ENCODE assay signal across 20 mouse cellular contexts in genomic region chr16:18173788-18174187, GRCm38 (mm10). TPM values are rescaled to one million over a fixed set of nuclear protein-coding genes. Genes with fewer than 3 reads are reported as not detected.
DNase-seq lines count a peak whose midpoint lies in the region; TF ChIP-seq lines count a peak whose summit lies in the region.
"Had no signal": no experiment of that assay in that cellular context is flagged by ENCODE, and none has a peak within 500 bp of the region (broad histone marks: within the 10 kb centered on the region; RNA-seq: fewer than 3 reads in every experiment).

No protein-coding gene starts in this region.

- DNase-seq in cerebellum, adult 9-10 months, result peak; percentile 19
- DNase-seq in cerebellum, postnatal 36 days, result no peak
- peak; percentile 73 for DNase-seq in left cerebral cortex, adult 11 months (ENCODE audit: low spot score)
- no peak for DNase-seq in left cerebral cortex, postnatal 4 days
- DNase-seq in left cerebral cortex, adult 2 months (ENCODE audit: extremely low spot score in 1 of 2, low spot score in 2 of 2), result peak; percentile 54 to 66
- DNase-seq in right cerebral cortex, postnatal 14 days, result peak; percentile 61
- DNase-seq in thymus, postnatal 4 days, result no peak
- DNase-seq in T-cell, adult 2 months (ENCODE audit: low spot score), result no peak
- DNase-seq: gastrocnemius, postnatal 10 days; kidney, adult 18-20 months; kidney, postnatal 10 days; lung, adult 2 months; midbrain, embryonic 14.5 days had no signal

- no peak for TF ChIP-seq CTCF in left cerebral cortex, adult 2 months (IDR thresholded peaks at IDR 0.05)

- intact Hi-C loops in left cerebral cortex, postnatal 4 days (cut with DNase I), result loop anchor here (5.0 kb wide), 1 partner anchor 46 kb away; the partner anchor contains the start of gene Rtn4r
- intact Hi-C loops in left cerebral cortex, adult 2 months (cut with DNase I), result loop anchor here (1.0 kb wide), 3 partner anchors 19 to 46 kb away; partner anchors contain the start of gene Rtn4r

- H3K4me3 ChIP-seq in left cerebral cortex, adult 2 months, result no peak overlapping the region
- H3K4me3 ChIP-seq: erythroblast, embryonic 14.5 days; forebrain, embryonic 15.5 days had no signal

- peak overlapping the region; percentile 84 for H3K27ac ChIP-seq in left cerebral cortex, adult 2 months
- H3K27ac ChIP-seq: macrophage had no signal

RNA-seq across cellular contexts. Expression of gene Ccdc188, which starts 43.9 kb away (rescaled TPM):
- not detected for total RNA-seq in left cerebral cortex, postnatal 4 days (2021)
- not detected for total RNA-seq in left cerebral cortex, adult 2 months (2021)
- total RNA-seq: G1E; gastrocnemius, postnatal 10 days; heart, adult 8-10 months; left cerebral cortex, postnatal 10 days; liver, adult 2 months had no signal

RNA-seq across cellular contexts. Expression of gene Rtn4r, which starts 46.3 kb away (rescaled TPM):
- total RNA-seq in left cerebral cortex, postnatal 4 days (2021), result 10 to 100 TPM; 63.1 to 63.3 TPM
- total RNA-seq in left cerebral cortex, adult 2 months (2021), result 100 to 1,000 TPM; 138 to 147 TPM
- total RNA-seq: liver, adult 2 months had no signal

Comparison
In these comparisons a context has a peak if more than half of its experiments do, and no peak if none do; other contexts are left out.
1. DNase-seq: peak in cerebellum, adult 9-10 months (single experiment), left cerebral cortex, adult 11 months (single experiment), left cerebral cortex, adult 2 months (2 of 2) and right cerebral cortex, postnatal 14 days (single experiment); none in cerebellum, postnatal 36 days (0 of 2), left cerebral cortex, postnatal 4 days (single experiment), thymus, postnatal 4 days (single experiment) and T-cell, adult 2 months (single experiment).